Mouse (Mus musculus) brain, embryonic 18.5 days (tissue): ENCODE measurements around the gene Myh14.
A peak's percentile ranks its signal among the peaks of the same experiment; 100 is the strongest.

Experiments used
- DNase-seq: peaks from one replicate; pipeline ENCODE4 v3.0.0-alpha.2; 2012; ENCODE audit warnings: low read depth, low spot score

Myh14 gene

DNA sequence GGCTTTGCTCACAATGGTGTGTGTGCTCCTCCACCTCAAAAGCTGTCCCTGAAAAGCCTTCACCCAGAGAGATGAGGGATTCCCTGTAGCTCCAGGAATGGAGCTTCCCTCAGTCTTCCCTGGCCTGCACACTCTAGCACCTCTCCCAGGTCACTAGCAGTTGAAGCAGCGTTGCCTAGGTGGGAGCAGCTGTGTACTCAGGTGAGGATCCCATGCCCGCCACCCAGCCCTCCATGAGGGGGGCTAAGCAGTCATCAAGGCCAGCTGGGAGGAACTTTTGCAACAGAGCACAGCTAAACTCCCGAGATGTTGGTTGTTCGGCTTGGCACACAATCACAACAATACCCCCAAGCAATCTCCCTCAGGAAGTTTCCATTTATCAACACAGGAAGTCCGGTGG lies 87.9 kb downstream of the Myh14 start:
- no peak for DNase-seq

DNA sequence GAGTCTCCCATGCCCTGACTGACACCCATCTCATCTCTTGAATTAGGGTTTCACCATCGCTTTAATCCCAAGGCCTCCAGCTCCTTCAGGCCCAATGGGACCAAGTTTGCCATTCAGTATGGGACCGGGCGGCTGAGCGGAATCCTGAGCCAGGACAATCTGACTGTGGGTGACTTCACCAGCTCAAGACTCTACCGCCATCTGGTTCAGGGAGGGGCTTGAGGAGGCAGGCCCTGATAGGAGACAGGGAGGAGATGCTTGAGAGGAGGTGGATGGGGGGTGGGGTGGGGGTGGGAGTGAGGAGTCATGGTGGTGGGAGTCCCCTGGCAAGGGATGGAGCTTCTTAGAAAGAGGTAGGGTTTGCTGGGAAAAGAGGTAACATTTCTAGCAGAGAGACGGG lies 89.0 kb downstream of the Myh14 start:
- no peak for DNase-seq

DNA sequence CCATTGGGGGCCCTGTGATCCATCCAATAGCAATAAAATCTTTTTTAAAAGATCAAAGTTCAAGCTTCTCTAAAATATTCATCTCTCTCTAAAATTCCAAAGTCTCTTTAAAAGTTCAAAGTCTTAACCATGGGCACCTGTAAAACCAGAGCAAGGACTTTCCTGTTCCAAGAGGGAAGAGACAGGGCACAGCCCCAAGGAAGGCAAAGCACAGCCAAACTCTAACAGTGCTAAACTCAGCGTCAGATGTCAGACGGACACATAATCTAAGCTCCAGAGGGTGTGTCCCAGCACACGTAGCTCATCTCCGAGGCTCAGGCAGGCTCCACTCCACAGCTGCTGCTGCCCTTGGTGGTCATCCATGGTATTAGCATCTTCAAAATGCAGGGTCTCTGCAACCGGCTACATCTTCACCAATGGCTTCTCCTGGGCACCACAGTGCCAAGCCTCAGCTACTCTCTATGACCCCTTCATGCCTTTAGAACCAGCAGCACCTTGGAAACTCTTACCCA lies 94.3 kb downstream of the Myh14 start:
- no peak for DNase-seq

DNA sequence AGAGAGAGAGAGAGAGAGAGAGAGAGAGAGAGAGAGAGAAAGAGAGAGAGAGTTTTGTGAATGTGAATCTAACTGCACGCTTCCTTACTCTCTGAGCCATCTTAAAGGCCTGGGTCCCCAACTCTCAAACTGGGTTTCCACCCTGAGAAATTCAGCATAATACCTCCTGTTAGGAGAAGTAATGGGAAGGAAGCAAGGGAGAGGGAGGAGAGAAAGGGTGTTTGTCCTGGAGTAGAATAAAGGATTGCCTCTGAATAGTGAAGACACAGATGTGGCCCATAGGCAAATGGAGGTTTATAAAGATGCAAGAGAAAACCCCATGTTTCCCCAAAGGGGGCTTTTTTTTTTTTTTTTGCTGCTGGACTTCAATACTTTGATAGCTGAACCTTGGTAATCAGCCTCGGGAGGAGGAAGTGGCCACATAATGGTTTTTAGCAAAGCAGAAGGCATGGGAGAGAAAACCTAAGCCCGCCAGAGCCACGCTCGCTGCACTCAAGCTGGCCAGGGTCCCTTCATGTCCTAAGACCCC lies 97.6 kb downstream of the Myh14 start:
- DNase-seq = no peak

DNA sequence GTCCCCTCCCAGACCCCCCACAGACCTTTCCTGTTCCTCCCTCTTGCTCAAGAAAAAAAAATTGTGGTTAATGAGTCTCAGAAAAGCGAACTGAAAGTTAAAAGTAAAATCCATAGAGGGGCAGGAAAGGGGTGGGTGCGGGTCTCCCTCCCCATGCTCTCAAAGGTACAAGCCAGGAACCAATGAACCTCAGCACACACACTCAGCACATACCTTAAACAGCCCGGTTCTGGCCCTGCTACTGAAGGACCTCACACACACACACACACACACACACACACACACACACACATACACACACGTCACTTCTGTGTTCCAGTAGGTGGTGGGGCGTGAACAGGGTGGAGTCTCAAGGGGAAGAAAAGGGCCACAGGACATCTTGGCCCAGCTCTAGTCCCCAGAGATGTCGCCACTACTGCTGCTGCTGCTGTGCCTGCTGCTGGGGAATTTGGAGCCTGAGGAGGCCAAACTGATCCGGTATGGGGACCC lies 98.4 kb downstream of the Myh14 start, which contains the start of gene Napsa:
Gene Napsa (plus strand): TSS at position 168 of the 489 bp plus-strand sequence.
- no peak for DNase-seq

DNA sequence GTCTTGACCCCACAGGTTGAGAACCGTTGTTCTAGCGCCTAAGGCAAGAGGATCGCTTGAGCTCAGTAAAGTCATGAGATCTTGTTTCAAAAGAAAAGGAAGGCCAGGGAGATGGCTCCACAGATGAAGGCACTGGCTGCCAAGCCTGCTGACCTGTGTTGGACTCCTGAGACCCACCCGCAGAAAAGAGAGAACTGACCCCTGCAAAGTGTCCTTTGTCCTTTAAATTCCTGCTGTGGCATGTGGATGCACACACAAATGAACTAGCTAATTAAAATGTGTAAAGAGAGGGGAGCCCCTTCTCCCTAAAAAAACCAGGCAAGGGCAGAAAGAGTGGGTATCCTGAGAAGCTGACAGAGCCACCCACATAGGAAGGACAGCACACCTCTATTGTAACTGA lies 98.8 kb downstream of the Myh14 start:
- no peak for DNase-seq

DNA sequence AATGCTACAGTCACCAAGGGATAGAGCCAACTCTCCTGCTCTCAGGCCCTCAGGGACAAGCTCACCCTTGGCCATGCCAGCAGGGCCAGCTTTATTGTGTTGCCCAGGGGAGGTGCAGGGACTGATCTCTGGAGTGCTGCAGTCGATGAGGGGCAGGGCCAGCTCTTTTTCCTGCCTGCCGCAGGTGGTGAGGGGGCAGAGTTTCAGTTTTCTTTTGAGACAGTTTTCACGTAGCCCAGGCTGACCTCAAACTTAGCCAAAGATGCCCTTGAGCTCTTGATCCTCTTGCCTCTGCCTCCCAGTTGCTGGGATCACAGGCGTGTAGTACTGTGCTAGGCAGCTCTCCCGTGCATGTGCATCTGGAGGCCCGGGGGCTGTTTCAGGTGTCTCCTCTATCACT lies 99.7 kb downstream of the Myh14 start:
- DNase-seq = no peak

DNA sequence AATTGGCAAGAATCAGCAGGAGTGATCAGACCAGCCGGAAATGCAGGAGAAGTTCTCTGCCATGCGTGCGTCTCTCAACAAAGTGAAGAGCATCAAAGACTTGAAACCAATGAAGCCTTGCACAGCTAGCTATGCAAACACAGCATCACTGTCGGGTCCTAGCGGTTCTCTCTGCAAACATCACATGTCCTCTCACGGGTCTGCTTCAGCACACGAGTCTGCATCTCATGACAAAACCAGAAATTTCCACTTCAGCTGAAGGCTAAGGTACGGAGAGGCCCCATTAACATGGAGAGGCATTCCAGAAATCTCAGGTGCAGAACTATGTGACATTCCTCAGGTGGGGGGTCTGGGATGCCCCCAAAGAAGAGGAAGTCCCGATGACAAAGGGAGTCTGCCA lies 101.8 kb downstream of the Myh14 start:
- DNase-seq = no peak

DNA sequence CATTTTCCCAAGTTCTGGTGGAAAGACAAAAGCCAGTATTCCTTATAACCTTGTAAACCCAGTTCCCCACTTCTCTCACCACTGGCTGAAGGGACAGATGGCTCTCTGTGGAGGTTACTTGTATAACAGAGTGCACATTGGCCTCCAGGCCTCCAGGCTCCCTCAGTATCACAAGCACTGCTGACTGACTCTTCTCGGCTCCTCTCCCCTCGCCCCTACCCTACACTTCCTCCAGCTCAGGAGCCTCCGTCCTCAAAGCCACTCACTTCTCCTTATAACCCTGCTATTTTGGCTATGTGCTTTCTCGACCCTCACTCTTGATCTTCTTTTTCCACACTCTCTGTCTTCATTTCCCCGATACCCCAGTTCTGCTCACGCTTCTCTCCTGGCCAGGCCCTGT lies 105.2 kb downstream of the Myh14 start:
- no peak for DNase-seq

DNA sequence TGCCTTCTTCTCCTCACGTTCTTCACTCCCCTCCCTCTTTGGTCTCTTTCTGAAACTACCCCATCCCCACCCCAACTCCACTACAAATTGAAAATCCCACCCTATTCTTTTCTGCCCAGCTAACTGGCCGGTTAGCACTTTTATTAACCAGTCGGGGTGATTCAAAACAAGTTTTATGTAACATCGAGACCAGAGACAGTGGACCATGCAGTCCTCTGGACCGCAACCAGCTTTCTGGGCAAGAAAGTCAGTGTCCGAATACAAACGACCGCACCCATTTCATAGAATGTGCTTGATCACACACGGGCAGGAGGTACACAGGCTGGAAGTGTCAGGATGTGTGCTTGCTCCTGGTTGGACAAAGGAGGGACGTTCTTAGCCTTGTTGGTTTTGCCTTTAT lies 106.2 kb downstream of the Myh14 start:
- DNase-seq = no peak

DNA sequence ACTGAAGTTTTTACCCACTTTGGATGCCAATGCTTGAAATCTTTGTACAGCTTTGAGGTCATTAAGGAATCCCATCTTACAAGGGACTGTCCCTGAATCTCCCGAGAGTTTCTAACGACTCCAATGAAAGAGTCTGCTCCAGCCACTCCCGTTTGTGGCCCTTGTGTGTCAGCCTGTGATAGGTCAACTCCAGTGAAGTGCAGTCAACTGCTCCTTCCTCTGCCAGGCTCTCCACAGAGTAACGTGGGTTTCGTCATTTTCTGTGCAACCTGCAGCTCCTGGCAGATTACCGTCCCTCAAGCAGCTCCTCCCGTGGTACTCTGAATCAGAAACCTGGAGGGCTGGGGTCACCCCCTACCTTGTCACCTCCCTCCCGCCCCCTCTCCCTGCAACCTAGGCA lies 107.4 kb downstream of the Myh14 start:
- no peak for DNase-seq

DNA sequence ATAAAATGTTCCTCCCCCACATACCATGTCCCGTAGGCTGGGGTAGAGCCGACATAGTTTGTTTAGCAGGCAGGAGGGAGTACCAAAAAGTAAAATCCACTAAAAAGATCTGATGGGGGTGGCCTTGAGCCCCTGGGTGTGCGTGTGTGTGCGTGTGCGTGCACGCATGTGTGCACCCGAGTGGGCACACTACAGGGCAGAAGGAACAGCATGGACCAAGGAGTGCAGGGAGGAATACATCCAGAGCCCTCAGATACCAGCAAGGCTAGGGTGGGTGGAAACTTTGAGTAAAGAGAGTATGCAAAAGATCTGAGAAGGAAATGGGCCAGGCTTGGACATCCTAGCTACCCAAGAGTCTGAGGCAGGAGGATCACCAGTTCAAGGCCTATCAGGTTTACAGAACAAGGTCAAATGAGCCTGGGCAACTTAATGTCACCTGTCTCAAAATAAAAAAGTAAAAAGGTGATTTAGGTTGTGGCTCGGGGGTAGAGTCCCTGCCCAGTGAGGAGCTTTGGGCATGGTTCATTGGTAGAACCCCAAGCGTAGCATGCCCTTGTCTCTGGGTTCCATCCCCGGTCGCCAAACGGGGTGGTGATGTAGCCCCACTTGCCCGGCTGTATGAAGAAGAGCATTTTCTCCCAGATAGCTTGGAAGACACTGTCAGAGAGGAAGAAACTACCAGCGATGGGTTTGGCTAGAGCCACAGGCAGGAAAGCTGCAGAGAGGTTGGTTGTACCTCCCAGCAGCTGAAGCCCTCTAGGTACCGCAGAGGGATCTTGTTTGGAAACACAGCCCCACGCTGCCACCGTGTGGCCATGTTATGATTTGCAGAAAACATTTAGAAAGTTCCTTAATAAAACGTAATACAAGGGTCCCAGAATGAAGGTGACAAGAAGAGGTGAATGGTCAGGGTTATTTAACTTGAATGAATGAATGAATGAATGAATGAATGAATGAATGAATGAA lies 109.9 kb downstream of the Myh14 start:
- DNase-seq = peak; percentile 55

DNA sequence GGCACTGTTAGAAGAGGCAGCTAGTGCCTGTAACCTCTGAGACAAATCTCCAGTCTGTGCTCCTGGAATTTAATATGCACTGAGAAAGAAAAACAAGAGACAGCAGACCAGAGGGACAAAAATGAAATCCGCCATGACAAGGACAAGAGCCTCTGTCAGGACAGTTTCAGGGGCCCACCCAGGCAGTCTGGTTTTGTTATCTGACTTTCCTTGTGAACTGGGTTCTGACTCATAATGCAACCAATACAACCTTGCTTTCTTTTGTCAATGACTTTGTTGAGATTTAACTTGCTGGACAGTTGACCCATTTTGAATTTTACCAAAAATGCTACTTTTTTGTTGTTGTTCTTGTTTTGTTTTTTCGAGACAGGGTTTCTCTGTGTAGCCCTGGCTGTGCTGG lies 113.0 kb downstream of the Myh14 start:
- DNase-seq = no peak
